Mouse (Mus musculus): ENCODE data around the gene Lias.

Gene Lias

GRCm38 (mm10) chr5:65425251-65425650 lies 34.0 kb downstream of the Lias start:
- DNase-seq (ENCODE audit: low spot score) = no peak

GRCm38 (mm10) chr5:65428321-65428720 lies 37.0 kb downstream of the Lias start:
- no peak for DNase-seq (ENCODE audit: low spot score)

DNA sequence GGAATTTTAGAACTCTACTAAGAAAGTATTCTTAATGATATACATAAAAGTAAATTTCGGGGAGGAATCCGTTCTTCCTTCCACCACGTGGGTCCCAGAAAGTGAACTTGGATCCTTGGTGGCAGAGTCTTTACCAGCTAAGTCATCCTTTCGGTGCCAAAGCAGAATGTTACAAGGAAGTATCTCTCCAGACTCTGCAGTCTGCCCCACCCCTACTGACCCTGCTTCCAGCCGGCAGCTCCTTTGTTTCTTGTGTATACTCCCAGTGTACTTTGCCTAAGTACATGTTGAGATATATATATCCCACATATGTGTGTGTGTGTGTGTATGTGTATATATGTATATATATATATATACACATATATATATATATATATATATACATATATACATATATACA lies 38.1 kb downstream of the Lias start:
- no peak for DNase-seq (ENCODE audit: low spot score)

GRCm38 (mm10) chr5:65434471-65435362 lies 43.4 kb downstream of the Lias start:
- DNase-seq (ENCODE audit: low spot score) = peak; percentile 20

GRCm38 (mm10) chr5:65435363-65435805 lies 44.1 kb downstream of the Lias start:
- no peak for DNase-seq (ENCODE audit: low spot score)

DNA sequence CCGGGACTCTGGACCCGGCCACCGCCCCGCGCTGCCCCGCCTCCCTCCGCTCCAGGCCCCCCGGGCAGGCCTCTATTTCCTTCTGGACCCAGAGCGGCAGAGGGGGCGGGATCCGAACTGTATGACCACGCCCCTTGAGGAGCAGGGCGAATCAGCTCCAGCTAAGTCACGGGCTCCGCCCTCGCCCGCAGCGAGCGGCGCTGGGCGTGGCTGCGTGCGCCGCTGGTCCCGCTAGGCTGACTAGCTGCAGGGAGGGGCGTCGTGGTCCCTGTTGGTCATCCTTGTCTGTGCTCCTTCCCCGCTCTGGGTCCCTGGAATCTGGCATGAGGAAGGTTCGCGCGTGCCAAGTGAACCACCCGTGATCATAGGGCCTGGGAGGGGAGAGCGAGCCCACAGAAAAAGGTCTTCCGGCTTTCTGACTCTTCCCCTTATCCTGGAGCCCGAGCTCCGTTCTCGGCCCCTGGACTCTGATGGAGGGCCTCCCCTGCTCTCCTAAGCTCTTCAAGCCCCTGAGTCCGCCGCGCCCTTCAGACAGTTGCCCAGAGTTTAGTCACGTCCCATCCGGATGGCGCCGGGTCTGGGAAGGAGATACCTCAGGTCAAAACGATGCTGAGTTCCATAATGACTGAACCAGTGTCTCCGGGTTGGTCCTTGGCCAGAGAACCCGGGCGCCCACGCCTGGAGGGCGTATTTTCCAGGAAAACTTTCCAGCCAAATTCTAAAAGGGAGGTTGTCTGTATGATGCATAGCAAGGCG lies 44.7 kb downstream of the Lias start, which contains the start of gene Ugdh:
TSS of gene Ugdh (minus strand) at position 144 of the 756 bp plus-strand sequence.
- DNase-seq (ENCODE audit: low spot score) = peak; percentile 79

DNA sequence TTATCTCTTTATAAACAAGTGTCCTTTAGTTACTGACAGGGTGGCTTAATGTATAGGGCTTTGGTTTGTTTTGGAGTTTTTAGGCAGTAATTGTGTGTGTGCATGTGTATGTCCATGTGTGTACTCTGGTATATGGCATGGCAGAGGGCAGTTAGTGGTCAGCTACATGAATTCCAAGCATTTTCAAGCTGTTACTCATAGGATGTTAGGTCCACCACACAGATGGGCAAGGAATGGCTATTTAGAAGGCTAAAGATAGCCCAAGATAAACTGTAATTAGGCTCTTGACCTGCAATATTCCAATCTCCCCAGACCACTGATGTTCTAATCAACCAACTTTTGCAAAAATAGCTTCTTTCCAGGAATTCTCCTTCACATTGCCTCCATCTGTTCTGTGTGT lies 46.7 kb downstream of the Lias start:
- no peak for DNase-seq (ENCODE audit: low spot score)

DNA sequence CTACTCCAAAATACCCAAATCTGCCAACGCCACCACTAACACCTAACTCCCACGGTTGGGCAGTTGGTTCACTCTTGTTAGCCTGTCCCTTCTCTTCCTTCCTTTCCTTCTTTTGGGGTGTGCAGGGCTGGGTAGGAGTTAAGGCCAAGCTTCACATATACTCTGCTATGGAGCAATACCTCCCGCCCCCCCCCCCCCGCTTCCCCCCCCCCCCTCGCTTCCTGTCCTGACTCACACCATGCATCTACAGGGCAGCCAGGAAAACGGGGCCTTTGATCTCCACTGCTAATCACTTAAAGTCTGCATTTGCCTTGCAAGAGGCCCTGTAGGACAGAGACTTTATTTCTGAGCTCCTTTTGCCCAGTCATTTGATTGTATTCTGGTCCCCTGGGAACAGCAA lies 53.7 kb downstream of the Lias start:
- DNase-seq (ENCODE audit: low spot score) = no peak

GRCm38 (mm10) chr5:65446756-65447155 lies 55.5 kb downstream of the Lias start:
- no peak for DNase-seq (ENCODE audit: low spot score)

- DNase-seq (ENCODE audit: low spot score) = no peak
Observed at GRCm38 (mm10) chr5:65447826-65448225, 56.5 kb downstream of the Lias start.

- no peak for DNase-seq (ENCODE audit: low spot score)
Observed at GRCm38 (mm10) chr5:65448941-65449340, 57.6 kb downstream of the Lias start.

GRCm38 (mm10) chr5:65454771-65455170 lies 63.5 kb downstream of the Lias start:
- DNase-seq (ENCODE audit: low spot score) = no peak

GRCm38 (mm10) chr5:65457086-65457827 lies 66.0 kb downstream of the Lias start:
- DNase-seq (ENCODE audit: low spot score) = no peak

GRCm38 (mm10) chr5:65457846-65458245 lies 66.5 kb downstream of the Lias start:
- DNase-seq (ENCODE audit: low spot score) = no peak

- DNase-seq (ENCODE audit: low spot score) = no peak
Observed at GRCm38 (mm10) chr5:65459454-65459853, 68.2 kb downstream of the Lias start.
